Mouse (Mus musculus): ENCODE results near the gene Rlbp1. TPM values are rescaled to one million over a fixed set of nuclear protein-coding genes. Genes with fewer than 3 reads are reported as not detected.

Gene Rlbp1
- total and polyA plus RNA-seq, 3 experiments = 0.12 to 0.17 TPM; not detected in 1

- Histone ChIP-seq H3K27me3 (ENCODE audit: control insufficient read depth in 1 of 2, insufficient read depth in 2 of 2, low read length in 2 of 2) (no peaks in the 10 kb centered on the region), H3K27ac (ENCODE audit: control insufficient read depth, low read depth, low read length) (no peak overlapping the region), H3K36me3 (ENCODE audit: control insufficient read depth in 1 of 2, insufficient read depth in 2 of 2, low read length in 2 of 2) (no peaks in the 10 kb centered on the region; a peak in 1 of 4 replicates), H3K9ac (ENCODE audit: control insufficient read depth, low read depth, low read length, poor library complexity, severe bottlenecking) (no peak overlapping the region), H3K79me2 (ENCODE audit: control insufficient read depth, insufficient read depth, low read length, poor library complexity) (no peaks in the 10 kb centered on the region), H3K4me1 (ENCODE audit: control insufficient read depth in 1 of 2, insufficient read depth in 2 of 2, low read length in 2 of 2) (no peaks in the 10 kb centered on the region), H3K9me3 (replicated peaks; ENCODE audit: insufficient read depth, low read length) (no peaks in the 10 kb centered on the region), H3K4me3 (ENCODE audit: control insufficient read depth in 1 of 2, insufficient read depth in 1 of 2, low read depth in 2 of 2, low read length in 2 of 2) (no peak overlapping the region)
- DNase-seq (ENCODE audit: low read depth, low spot score) = no peak
- TF ChIP-seq ZC3H11A (IDR thresholded peaks at IDR 0.05; ENCODE audit: low read depth, low read length) (no peak), KAT2A (conservative IDR thresholded peaks at IDR 0.05; ENCODE audit: low read depth, low read length) (no peak), RAD21 (IDR thresholded peaks at IDR 0.05; ENCODE audit: low read depth, low read length) (no peak), TBP (IDR thresholded peaks at IDR 0.05; ENCODE audit: low read depth, low read length) (no peak), SIN3A (IDR thresholded peaks at IDR 0.05; ENCODE audit: low read length) (no peak), CTCF (IDR thresholded peaks at IDR 0.05 in 2 of 3, conservative IDR thresholded peaks at IDR 0.05 in 1 of 3; ENCODE audit: control insufficient read depth in 1 of 3, insufficient read depth in 1 of 3, low read depth in 2 of 3, low read length in 3 of 3, poor library complexity in 1 of 3, severe bottlenecking in 1 of 3) (no peak), MYB (IDR thresholded peaks at IDR 0.05; ENCODE audit: low read depth, low read length) (no peak), UBTF (IDR thresholded peaks at IDR 0.05; ENCODE audit: borderline replicate concordance, insufficient read depth, low read depth, low read length) (no peak), HCFC1 (IDR thresholded peaks at IDR 0.05; ENCODE audit: low read depth, low read length) (no peak), JUND (IDR thresholded peaks at IDR 0.05; ENCODE audit: low read depth, low read length) (no peak), SMC3 (IDR thresholded peaks at IDR 0.05; ENCODE audit: low read depth, low read length) (no peak), EP300 (IDR thresholded peaks at IDR 0.05; ENCODE audit: low read depth in 1 of 2, low read length in 2 of 2) (no peak), ZNF384 (IDR thresholded peaks at IDR 0.05; ENCODE audit: low read depth, low read length) (no peak), CHD2 (IDR thresholded peaks at IDR 0.05; ENCODE audit: low read length) (no peak), POLR2AphosphoS5 (IDR thresholded peaks at IDR 0.05; ENCODE audit: borderline replicate concordance, low read depth, low read length) (no peak), MAZ (IDR thresholded peaks at IDR 0.05; ENCODE audit: low read depth, low read length) (no peak)
Measured at GRCm38 (mm10) chr7:79348816-79349215, 38.0 kb downstream of the Rlbp1 start.

DNA sequence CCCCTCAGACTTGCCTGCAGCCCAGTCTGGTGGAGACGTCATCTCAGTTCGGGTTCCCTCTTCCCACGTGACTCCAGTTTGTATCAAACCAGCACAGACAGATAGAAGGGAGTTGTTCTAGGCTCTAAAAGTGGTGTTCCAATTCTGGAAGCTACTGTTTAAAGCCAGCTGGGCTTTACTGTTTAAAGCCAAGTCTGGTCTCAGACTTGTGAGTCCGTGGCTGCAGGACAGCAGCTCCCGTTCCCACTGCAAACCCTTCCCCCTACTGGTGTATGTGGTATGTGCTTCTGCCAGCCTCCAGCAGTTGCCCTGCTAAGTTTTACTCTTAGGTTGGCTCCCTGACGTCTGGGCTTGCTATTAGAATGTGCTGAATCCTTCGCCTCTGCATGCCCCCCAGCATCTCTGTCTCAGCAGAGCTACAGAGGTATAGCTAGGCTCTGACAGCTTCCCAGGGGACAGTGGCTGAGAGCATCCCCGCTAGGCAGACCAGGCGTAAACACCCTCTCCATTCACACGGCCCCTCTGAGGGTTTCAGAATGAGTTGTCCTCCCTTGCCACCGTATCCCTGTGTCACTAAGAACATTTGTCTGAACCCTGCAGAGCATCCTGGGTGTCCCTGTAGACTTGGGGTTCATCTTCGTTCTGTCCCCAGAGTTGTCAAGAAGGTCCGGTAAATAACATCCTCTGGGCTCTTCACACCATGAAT is 39.6 kb downstream of the Rlbp1 start:
- Histone ChIP-seq H3K27ac (ENCODE audit: control insufficient read depth, low read depth, low read length) (no peak overlapping the region), H3K9me3 (replicated peaks; ENCODE audit: insufficient read depth, low read length) (no peaks in the 10 kb centered on the region), H3K27me3 (ENCODE audit: control insufficient read depth in 1 of 2, insufficient read depth in 2 of 2, low read length in 2 of 2) (no peaks in the 10 kb centered on the region), H3K79me2 (ENCODE audit: control insufficient read depth, insufficient read depth, low read length, poor library complexity) (no peaks in the 10 kb centered on the region), H3K9ac (ENCODE audit: control insufficient read depth, low read depth, low read length, poor library complexity, severe bottlenecking) (no peak overlapping the region), H3K4me1 (ENCODE audit: control insufficient read depth in 1 of 2, insufficient read depth in 2 of 2, low read length in 2 of 2) (no peaks in the 10 kb centered on the region), H3K36me3 (ENCODE audit: control insufficient read depth in 1 of 2, insufficient read depth in 2 of 2, low read length in 2 of 2) (no peaks in the 10 kb centered on the region; a peak in 1 of 4 replicates), H3K4me3 (ENCODE audit: control insufficient read depth in 1 of 2, insufficient read depth in 1 of 2, low read depth in 2 of 2, low read length in 2 of 2) (no peak overlapping the region)
- TF ChIP-seq UBTF (IDR thresholded peaks at IDR 0.05; ENCODE audit: borderline replicate concordance, insufficient read depth, low read depth, low read length) (no peak), MXI1 (IDR thresholded peaks at IDR 0.05; ENCODE audit: low read depth, low read length) (no peak), SMC3 (IDR thresholded peaks at IDR 0.05; ENCODE audit: low read depth, low read length) (no peak), BHLHE40 (IDR thresholded peaks at IDR 0.05; ENCODE audit: borderline replicate concordance, low read depth, low read length) (no peak), MAX (IDR thresholded peaks at IDR 0.05; ENCODE audit: low read length) (no peak), MEF2A (IDR thresholded peaks at IDR 0.05; ENCODE audit: extremely low read depth, insufficient replicate concordance, low read depth, low read length, poor library complexity, severe bottlenecking) (no peak), USF1 (IDR thresholded peaks at IDR 0.05; ENCODE audit: low read depth, low read length) (no peak)
- DNase-seq (ENCODE audit: low read depth, low spot score) = no peak
